Mouse (Mus musculus) olfactory bulb, adult 2 months (tissue): ENCODE results near the gene Vax2.

Source experiments
- CTCF ChIP-seq: fragments of 200-500 bp; IDR thresholded peaks from 2 replicates; pipeline ENCODE4 v1.5.1; 2012; ENCODE audit warnings: low read depth, mild to moderate bottlenecking, low read length, moderate library complexity; ENCODE audit not compliant: insufficient read depth
- POLR2A ChIP-seq: fragments of 200-500 bp; IDR thresholded peaks from 2 replicates; pipeline ENCODE4 v1.6.1; 2012; ENCODE audit warnings: mild to moderate bottlenecking, low read depth, low read length, moderate library complexity; ENCODE audit not compliant: insufficient read depth

GRCm38 (mm10) chr6:83699971-83700370 is 11.1 kb upstream of the Vax2 start:
- TF ChIP-seq CTCF (no peak), POLR2A (no peak)
